Mouse (Mus musculus) liver, embryonic 12.5 days (tissue): ENCODE measurements around the gene Rnf44. TPM values are rescaled to one million over a fixed set of nuclear protein-coding genes. Genes with fewer than 3 reads are reported as not detected.

Experiments
- ATAC-seq: fragments of 200-750 bp; cut with Nextera tagmentation; 2 replicates; pipeline ENCODE4 v1.8.0; 2017; ENCODE audit warnings: moderate number of reproducible peaks, mild to moderate bottlenecking, moderate library complexity
- H3K27ac ChIP-seq: fragments of 300-500 bp; sonication (generic); 2 replicates; pipeline ENCODE4 v1.5.1; 2016; ENCODE audit warnings: mild to moderate bottlenecking
- H3K27me3 ChIP-seq: fragments of 300-500 bp; sonication (generic); replicated peaks from 2 replicates; pipeline ENCODE4 v1.6.1; 2016; ENCODE audit warnings: mild to moderate bottlenecking, moderate library complexity
- H3K36me3 ChIP-seq: fragments of 300-500 bp; sonication (generic); 2 replicates; pipeline ENCODE4 v1.6.1; 2016; ENCODE audit warnings: mild to moderate bottlenecking, moderate library complexity
- H3K4me1 ChIP-seq: fragments of 300-500 bp; sonication (generic); 2 replicates; pipeline ENCODE4 v1.6.1; 2016
- H3K4me2 ChIP-seq: fragments of 300-500 bp; sonication (generic); 2 replicates; pipeline ENCODE4 v1.6.1; 2016; ENCODE audit warnings: mild to moderate bottlenecking, moderate library complexity
- H3K4me3 ChIP-seq: fragments of 300-500 bp; sonication (generic); 2 replicates; pipeline ENCODE4 v1.5.1; 2016; ENCODE audit warnings: mild to moderate bottlenecking, moderate library complexity
- H3K9ac ChIP-seq: fragments of 300-500 bp; sonication (generic); 2 replicates; pipeline ENCODE4 v1.6.1; 2016; ENCODE audit warnings: mild to moderate bottlenecking, moderate library complexity
- H3K9me3 ChIP-seq: fragments of 300-500 bp; sonication (generic); replicated peaks from 2 replicates; pipeline ENCODE4 v1.6.1; 2016; ENCODE audit warnings: mild to moderate bottlenecking, moderate library complexity
- WGBS: fragments of 180-500 bp; shearing (Covaris S2); methylation state at CpG from one replicate; pipeline ENCODE4 v1.1.7; 2016; ENCODE audit not compliant: insufficient replicate concordance; 5-methylcytosine and 5-hydroxymethylcytosine counted together
- polyA plus RNA-seq: library from polyadenylated mRNA; unstranded; fragments of >200 nt; fragmentation: Nextera tagmentation; extraction: Ambion mirVana; gene quantifications from 2 replicates; pipeline ENCODE4 v1.2.1, GENCODE M21; 2016

The Rnf44 gene
- polyA plus RNA-seq, 1 experiment from 2014 or later = 36.8 TPM

GRCm38 (mm10) chr13:54702507-54702906 lies 8.8 kb upstream of the Rnf44 start:
- 41% methylated on average over 7 of the region's 7 CpGs for WGBS
- Histone ChIP-seq H3K9ac (no peak overlapping the region), H3K4me2 (0 out of 2 replicates have a peak overlapping the region, but pooled peaks have one; percentile 36), H3K4me1 (peaks cover 4% of the 10 kb centered on the region; the same call in 1 of the 2 replicates), H3K27ac (no peak overlapping the region), H3K36me3 (no peaks in the 10 kb centered on the region), H3K9me3 (no peaks in the 10 kb centered on the region), H3K4me3 (no peak overlapping the region), H3K27me3 (peaks cover 17% of the 10 kb centered on the region; the same call in 1 of the 2 replicates)
- ATAC-seq = no peak

GRCm38 (mm10) chr13:54701243-54701642 lies 7.5 kb upstream of the Rnf44 start, which contains the start of gene Cdhr2:
Gene Cdhr2 (plus strand): TSS chr13:54701461.
- no peak within 1 kb of the TSS for H3K9ac ChIP-seq
- ATAC-seq = peak; percentile 75
- peaks cover 4% of the 10 kb centered on the region; the same call in 1 of the 2 replicates for H3K4me1 ChIP-seq
- H3K4me3 ChIP-seq = no peak within 1 kb of the TSS
- H3K27me3 ChIP-seq = peaks cover 17% of the 10 kb centered on the region; the same call in 1 of the 2 replicates
- H3K9me3 ChIP-seq = no peaks in the 10 kb centered on the region
- H3K4me2 ChIP-seq = peak within 1 kb of the TSS; percentile 36
- no peaks in the 10 kb centered on the region for H3K36me3 ChIP-seq
- no peak within 1 kb of the TSS for H3K27ac ChIP-seq
- WGBS = 64% methylated on average over 5 of the region's 5 CpGs

GRCm38 (mm10) chr13:54695479-54696230 lies 1.9 kb upstream of the Rnf44 start:
- peaks cover 31% of the 10 kb centered on the region for H3K4me1 ChIP-seq
- H3K9me3 ChIP-seq = no peaks in the 10 kb centered on the region
- no peak overlapping the region for H3K4me3 ChIP-seq
- H3K27ac ChIP-seq = no peak overlapping the region
- H3K36me3 ChIP-seq = 0 out of 2 replicates have a peak, but pooled peaks cover 1% of the 10 kb centered on the region
- no peak overlapping the region for H3K9ac ChIP-seq
- H3K27me3 ChIP-seq = no peaks in the 10 kb centered on the region
- ATAC-seq = no peak
- 78% methylated on average over 11 of the region's 11 CpGs for WGBS
- no peak overlapping the region for H3K4me2 ChIP-seq

GRCm38 (mm10) chr13:54694348-54695060 lies 797 bp upstream of the Rnf44 start:
- peak; percentile 76 for ATAC-seq
- H3K4me1 ChIP-seq = peaks cover 43% of the 10 kb centered on the region
- peak overlapping the region; percentile 94 for H3K4me3 ChIP-seq
- H3K27ac ChIP-seq = peak overlapping the region; percentile 95
- H3K9ac ChIP-seq = peak overlapping the region; percentile 71
- no peaks in the 10 kb centered on the region for H3K27me3 ChIP-seq
- H3K36me3 ChIP-seq = 0 out of 2 replicates have a peak, but pooled peaks cover 4% of the 10 kb centered on the region
- H3K9me3 ChIP-seq = no peaks in the 10 kb centered on the region
- 14% methylated on average over 26 of the region's 26 CpGs for WGBS
- H3K4me2 ChIP-seq = peak overlapping the region; percentile 95

- no peaks in the 10 kb centered on the region for H3K27me3 ChIP-seq
- H3K36me3 ChIP-seq = 0 out of 2 replicates have a peak, but pooled peaks cover 4% of the 10 kb centered on the region
- peak overlapping the region; percentile 94 for H3K4me3 ChIP-seq
- WGBS = 9% methylated on average over 21 of the region's 21 CpGs
- peak overlapping the region; percentile 95 for H3K27ac ChIP-seq
- H3K4me1 ChIP-seq = peaks cover 57% of the 10 kb centered on the region
- no peak for ATAC-seq
- H3K4me2 ChIP-seq = peak overlapping the region; percentile 95
- peak overlapping the region; percentile 95 for H3K9ac ChIP-seq
- H3K9me3 ChIP-seq = no peaks in the 10 kb centered on the region
These were observed 773 bp downstream of the Rnf44 start for GRCm38 (mm10) chr13:54692711-54693557.

- peak overlapping the region; percentile 94 for H3K4me3 ChIP-seq
- peak overlapping the region; percentile 95 for H3K4me2 ChIP-seq
- no peak for ATAC-seq
- peak overlapping the region; percentile 95 for H3K27ac ChIP-seq
- H3K36me3 ChIP-seq = 0 out of 2 replicates have a peak, but pooled peaks cover 4% of the 10 kb centered on the region
- H3K4me1 ChIP-seq = peaks cover 58% of the 10 kb centered on the region
- peak overlapping the region; percentile 95 for H3K9ac ChIP-seq
- no peaks in the 10 kb centered on the region for H3K27me3 ChIP-seq
- H3K9me3 ChIP-seq = no peaks in the 10 kb centered on the region
These were observed 2.0 kb downstream of the Rnf44 start for GRCm38 (mm10) chr13:54691737-54692136.

- no peak for ATAC-seq
- Histone ChIP-seq H3K27me3 (no peaks in the 10 kb centered on the region), H3K4me2 (no peak overlapping the region), H3K36me3 (peaks cover 7% of the 10 kb centered on the region; the same call in 1 of the 2 replicates), H3K4me3 (no peak overlapping the region), H3K27ac (0 out of 2 replicates have a peak overlapping the region, but pooled peaks have one; percentile 24), H3K9ac (peak overlapping the region; percentile 32; the same call in 1 of the 2 replicates), H3K4me1 (peaks cover 72% of the 10 kb centered on the region), H3K9me3 (no peaks in the 10 kb centered on the region)
- WGBS = 86% methylated on average over 8 of the region's 8 CpGs
These were observed 3.5 kb downstream of the Rnf44 start for GRCm38 (mm10) chr13:54690151-54690740.

- peak overlapping the region; percentile 94 for H3K9ac ChIP-seq
- peaks cover 77% of the 10 kb centered on the region for H3K4me1 ChIP-seq
- ATAC-seq = peak; percentile 82
- no peaks in the 10 kb centered on the region for H3K27me3 ChIP-seq
- H3K4me2 ChIP-seq = peak overlapping the region; percentile 81
- WGBS = under 1% methylated on average over 82 of the region's 82 CpGs
- H3K9me3 ChIP-seq = no peaks in the 10 kb centered on the region
- H3K36me3 ChIP-seq = peaks cover 30% of the 10 kb centered on the region
- peak overlapping the region; percentile 92 for H3K27ac ChIP-seq
- H3K4me3 ChIP-seq = peak overlapping the region; percentile 90
These were observed 5.9 kb downstream of the Rnf44 start for GRCm38 (mm10) chr13:54687575-54688424.

GRCm38 (mm10) chr13:54687096-54687495 lies 6.6 kb downstream of the Rnf44 start:
- ATAC-seq = peak; percentile 27
- Histone ChIP-seq H3K36me3 (peaks cover 37% of the 10 kb centered on the region), H3K9ac (peak overlapping the region; percentile 94), H3K4me1 (peaks cover 76% of the 10 kb centered on the region), H3K9me3 (no peaks in the 10 kb centered on the region), H3K4me2 (peak overlapping the region; percentile 81), H3K27me3 (no peaks in the 10 kb centered on the region), H3K4me3 (peak overlapping the region; percentile 90), H3K27ac (peak overlapping the region; percentile 92)
- under 1% methylated on average over 34 of the region's 35 CpGs for WGBS

- Histone ChIP-seq H3K4me2 (peak overlapping the region; percentile 81), H3K27ac (peak overlapping the region; percentile 92), H3K27me3 (no peaks in the 10 kb centered on the region), H3K9ac (peak overlapping the region; percentile 94), H3K36me3 (peaks cover 44% of the 10 kb centered on the region), H3K9me3 (no peaks in the 10 kb centered on the region), H3K4me1 (peaks cover 76% of the 10 kb centered on the region), H3K4me3 (peak overlapping the region; percentile 90)
- WGBS = 8% methylated on average over 19 of the region's 19 CpGs
- ATAC-seq = no peak
These were observed 7.3 kb downstream of the Rnf44 start for GRCm38 (mm10) chr13:54686139-54687053.
